Mouse (Mus musculus) CH12.LX (cell line): Measurements from ENCODE around the gene Gsta4. TPM values are rescaled to one million over a fixed set of nuclear protein-coding genes. Genes with fewer than 3 reads are reported as not detected.
A peak's percentile ranks its signal among the peaks of the same experiment; 100 is the strongest.

Experiments
- DNase-seq: peaks from one replicate; pipeline ENCODE4 v3.0.0-alpha.2; 2013; ENCODE audit errors: extremely low read depth
- H3K27ac ChIP-seq: 2 replicates; pipeline ENCODE4 v1.5.1; 2012; ENCODE audit warnings: low read depth, mild to moderate bottlenecking, control low read depth, moderate library complexity; ENCODE audit not compliant: insufficient read depth
- H3K27me3 ChIP-seq: replicated peaks from 2 replicates; pipeline ENCODE3; 2012; ENCODE audit warnings: inconsistent platforms
- H3K36me3 ChIP-seq, 2 experiments: replicated peaks in 1 of 2; 2 replicates each; pipeline versions ENCODE3 to v1.6.1; 2012; ENCODE audit warnings: inconsistent platforms in 1 of 2, low read length in 1 of 2, mild to moderate bottlenecking in 1 of 2, mixed read lengths in 1 of 2, moderate library complexity in 1 of 2; ENCODE audit not compliant: control insufficient read depth in 1 of 2, insufficient read depth in 1 of 2
- H3K4me1 ChIP-seq, 2 experiments: 2 replicates each; pipeline ENCODE4 v1.6.1; 2012; ENCODE audit warnings: inconsistent platforms in 1 of 2, moderate library complexity in 1 of 2; ENCODE audit not compliant: insufficient read depth in 2 of 2, control insufficient read depth in 1 of 2
- H3K4me2 ChIP-seq: 2 replicates; pipeline ENCODE4 v1.6.1; 2012; ENCODE audit warnings: low read depth, mild to moderate bottlenecking, control low read depth; ENCODE audit not compliant: poor library complexity, insufficient read depth, severe bottlenecking
- H3K4me3 ChIP-seq, 3 experiments: fragments of 150-350 bp in 1 of 3; sonication (generic) in 1 of 3; replicated peaks in 1 of 3; 2 replicates each; pipeline versions ENCODE3 to v1.5.1; 2011 to 2012; ENCODE audit warnings: low read depth in 2 of 3, low read length in 2 of 3, mild to moderate bottlenecking in 2 of 3, moderate library complexity in 2 of 3, control low read depth in 1 of 3, improper control_type of control experiment in 1 of 3, inconsistent platforms in 1 of 3, mixed read lengths in 1 of 3; ENCODE audit not compliant: poor library complexity in 1 of 3
- H3K79me2 ChIP-seq: replicated peaks from 2 replicates; pipeline ENCODE4 v1.6.1; 2012; ENCODE audit warnings: mild to moderate bottlenecking, moderate library complexity; ENCODE audit not compliant: control insufficient read depth, poor library complexity, insufficient read depth, severe bottlenecking; ENCODE audit errors: extremely low read depth
- H3K9ac ChIP-seq: 2 replicates; pipeline ENCODE4 v1.6.1; 2012; ENCODE audit warnings: low read depth, mild to moderate bottlenecking, control low read depth, moderate library complexity; ENCODE audit not compliant: insufficient read depth
- H3K9me3 ChIP-seq: replicated peaks from 2 replicates; pipeline ENCODE3; 2012; ENCODE audit warnings: low read length, inconsistent platforms, mixed read lengths
- BHLHE40 ChIP-seq: IDR thresholded peaks from 2 replicates; pipeline ENCODE4 v1.6.1; 2011; ENCODE audit warnings: mild to moderate bottlenecking, low read depth, low read length, improper control_type of control experiment
- CHD2 ChIP-seq: IDR thresholded peaks from 2 replicates; pipeline ENCODE4 v1.6.1; 2011; ENCODE audit warnings: low read length, improper control_type of control experiment
- CTCF ChIP-seq, 2 experiments: IDR thresholded peaks in 1 of 2; conservative IDR thresholded peaks in 1 of 2; 2 replicates each; pipeline ENCODE4 v1.5.1; 2011 to 2012; ENCODE audit warnings: low read depth in 2 of 2, low read length in 2 of 2, improper control_type of control experiment in 1 of 2, inconsistent platforms in 1 of 2, mild to moderate bottlenecking in 1 of 2, moderate library complexity in 1 of 2
- GABPA ChIP-seq: IDR thresholded peaks from 2 replicates; pipeline ENCODE4 v1.6.1; 2012; ENCODE audit warnings: low read depth, low read length, improper control_type of control experiment, inconsistent platforms; ENCODE audit not compliant: insufficient replicate concordance
- HCFC1 ChIP-seq: IDR thresholded peaks from 2 replicates; pipeline ENCODE4 v1.6.1; 2012; ENCODE audit warnings: low read depth, mild to moderate bottlenecking, inconsistent platforms, low read length, improper control_type of control experiment
- JUN ChIP-seq: IDR thresholded peaks from 2 replicates; pipeline ENCODE4 v1.6.1; 2011; ENCODE audit warnings: low read depth, mild to moderate bottlenecking, low read length, improper control_type of control experiment, moderate library complexity; ENCODE audit not compliant: insufficient read depth
- MAFK ChIP-seq: IDR thresholded peaks from 2 replicates; pipeline ENCODE4 v1.6.1; 2011; ENCODE audit warnings: low read length, improper control_type of control experiment; ENCODE audit not compliant: insufficient replicate concordance
- MAZ ChIP-seq: IDR thresholded peaks from 2 replicates; pipeline ENCODE4 v1.6.1; 2012; ENCODE audit warnings: low read depth, mild to moderate bottlenecking, inconsistent platforms, low read length, improper control_type of control experiment, moderate library complexity
- MEF2A ChIP-seq: IDR thresholded peaks from 2 replicates; pipeline ENCODE4 v1.6.1; 2014; ENCODE audit warnings: low read depth, mild to moderate bottlenecking, inconsistent platforms, low read length, improper control_type of control experiment, borderline replicate concordance
- MXI1 ChIP-seq: IDR thresholded peaks from 2 replicates; pipeline ENCODE4 v1.6.1; 2011; ENCODE audit warnings: mild to moderate bottlenecking, low read depth, low read length, improper control_type of control experiment
- NELFE ChIP-seq: IDR thresholded peaks from 2 replicates; pipeline ENCODE4 v1.6.1; 2011; ENCODE audit warnings: low read depth, low read length, improper control_type of control experiment
- PAX5 ChIP-seq: IDR thresholded peaks from 2 replicates; pipeline ENCODE4 v1.6.1; 2012; ENCODE audit warnings: low read length, inconsistent platforms, mixed read lengths
- POLR2A ChIP-seq: IDR thresholded peaks from 2 replicates; pipeline ENCODE4 v1.6.1; 2011; ENCODE audit warnings: low read depth, mild to moderate bottlenecking, improper control_type of control experiment, low read length
- POLR2AphosphoS2 ChIP-seq: IDR thresholded peaks from 2 replicates; pipeline ENCODE4 v1.6.1; 2011; ENCODE audit warnings: low read depth, low read length, improper control_type of control experiment
- RAD21 ChIP-seq: IDR thresholded peaks from 2 replicates; pipeline ENCODE4 v1.6.1; 2011; ENCODE audit warnings: low read depth, mild to moderate bottlenecking, low read length, improper control_type of control experiment, moderate library complexity
- RCOR1 ChIP-seq: conservative IDR thresholded peaks from 2 replicates; pipeline ENCODE4 v1.6.1; 2012; ENCODE audit warnings: low read depth, mild to moderate bottlenecking, inconsistent platforms, low read length, improper control_type of control experiment
- SIN3A ChIP-seq: IDR thresholded peaks from 2 replicates; pipeline ENCODE4 v1.6.1; 2012; ENCODE audit warnings: low read length, improper control_type of control experiment, inconsistent platforms
- SMC3 ChIP-seq: IDR thresholded peaks from 2 replicates; pipeline ENCODE4 v1.6.1; 2011; ENCODE audit warnings: low read depth, low read length, improper control_type of control experiment
- TCF12 ChIP-seq: IDR thresholded peaks from 2 replicates; pipeline ENCODE4 v1.6.1; 2014; ENCODE audit warnings: low read depth, mild to moderate bottlenecking, inconsistent platforms, low read length, improper control_type of control experiment
- USF2 ChIP-seq: conservative IDR thresholded peaks from 2 replicates; pipeline ENCODE4 v1.6.1; 2011; ENCODE audit warnings: low read depth, low read length, improper control_type of control experiment
- ZC3H11A ChIP-seq: IDR thresholded peaks from 2 replicates; pipeline ENCODE4 v1.6.1; 2012; ENCODE audit warnings: low read depth, mild to moderate bottlenecking, inconsistent platforms, low read length, improper control_type of control experiment
- ZKSCAN1 ChIP-seq: IDR thresholded peaks from 2 replicates; pipeline ENCODE4 v1.6.1; 2012; ENCODE audit warnings: low read depth, inconsistent platforms, low read length, improper control_type of control experiment, borderline replicate concordance
- ZMIZ1 ChIP-seq: IDR thresholded peaks from 2 replicates; pipeline ENCODE4 v1.6.1; 2012; ENCODE audit warnings: low read depth, mild to moderate bottlenecking, inconsistent platforms, low read length, improper control_type of control experiment
- dilution Hi-C: fragments of 300-500 bp; cut with MboI; formaldehyde crosslinking; loops from 2 replicates; pipeline ENCODE4 v1.14.3; 2020; ENCODE audit warnings: low sequenced_read_pairs; ENCODE audit not compliant: extremely low pct_unique_long_range_greater_than_20kb, extremely low pct_ligation_motif_present
- in situ Hi-C: fragments of 300-500 bp; cut with MboI; formaldehyde crosslinking; loops from 3 replicates; pipeline ENCODE4 v1.14.3; 2019; ENCODE audit warnings: low sequenced_read_pairs, low pct_ligation_motif_present, low pct_unique_long_range_greater_than_20kb, mixed read lengths
- polyA plus RNA-seq: library from polyadenylated mRNA; unstranded; fragments of >175 nt; gene quantifications from 2 replicates; pipeline ENCODE4 v1.2.1, GENCODE M21; 2012; ENCODE audit warnings: low read depth; ENCODE audit not compliant: insufficient read length
- total RNA-seq, 2 experiments: library from RNA; depleted of rRNA; stranded (reverse); fragments of 300-350 nt in 1 of 2; fragments of >200 nt in 1 of 2; gene quantifications; 2 replicates each; pipeline ENCODE4 v1.2.3; 2012 to 2014

The Gsta4 gene
- total and polyA plus RNA-seq, 3 experiments, result 0.47 to 0.85 TPM; not detected in 1

GRCm38 (mm10) chr9:78176831-78177230 is 5.7 kb upstream of the Gsta4 start:
- peaks cover 3% of the 10 kb centered on the region for H3K9me3 ChIP-seq
- dilution Hi-C loops, result no loop called here
- no peaks in the 10 kb centered on the region for H3K36me3 ChIP-seq
- no peak overlapping the region for H3K27ac ChIP-seq
- in situ Hi-C loops, result no loop called here
- H3K79me2 ChIP-seq, result no peaks in the 10 kb centered on the region
- peak overlapping the region; percentile 81 for H3K4me2 ChIP-seq
- no peaks in the 10 kb centered on the region for H3K27me3 ChIP-seq
- H3K4me3 ChIP-seq, result peak overlapping the region; percentile 35 to 75 (median 72)
- no peak for TF ChIP-seq MAFK
- no peak for TF ChIP-seq RAD21
- TF ChIP-seq ZMIZ1, result no peak
- TF ChIP-seq JUN, result no peak
- no peak for TF ChIP-seq SMC3
- no peak for TF ChIP-seq NELFE
- no peak for TF ChIP-seq SIN3A
- TF ChIP-seq MXI1, result no peak
- TF ChIP-seq POLR2AphosphoS2, result no peak
- TF ChIP-seq CTCF (conservative IDR thresholded peaks at IDR 0.05 in 1 of 2, IDR thresholded peaks at IDR 0.05 in 1 of 2; ENCODE audit: low read depth in 2 of 2, low read length in 2 of 2), result no peak
- no peak for TF ChIP-seq BHLHE40
- TF ChIP-seq ZKSCAN1, result no peak
- no peak for TF ChIP-seq CHD2
- TF ChIP-seq USF2, result no peak
- TF ChIP-seq MEF2A, result no peak
- TF ChIP-seq MAZ, result no peak
- TF ChIP-seq PAX5, result no peak
- TF ChIP-seq RCOR1, result no peak
- no peak for TF ChIP-seq HCFC1
- DNase-seq, result no peak
- peak overlapping the region; percentile 53 for H3K9ac ChIP-seq
- H3K4me1 ChIP-seq, result peaks cover 3 to 9% of the 10 kb centered on the region in 2 experiments; a peak in 3 of 4 replicates

GRCm38 (mm10) chr9:78178197-78178596 is 4.4 kb upstream of the Gsta4 start:
- Histone ChIP-seq H3K4me2 (no peak overlapping the region), H3K9me3 (no peaks in the 10 kb centered on the region), H3K27ac (no peak overlapping the region), H3K27me3 (no peaks in the 10 kb centered on the region), H3K79me2 (no peaks in the 10 kb centered on the region), H3K4me3 (no peak overlapping the region), H3K36me3 (no peaks in the 10 kb centered on the region), H3K4me1 (peaks cover 3 to 9% of the 10 kb centered on the region in 2 experiments; a peak in 3 of 4 replicates)
- no peak for DNase-seq
- in situ Hi-C loops, result no loop called here
- dilution Hi-C loops, result no loop called here
- TF ChIP-seq PAX5 (no peak), GABPA (no peak), TCF12 (no peak), SMC3 (no peak), ZC3H11A (no peak), POLR2A (no peak), RCOR1 (no peak), USF2 (no peak), MAFK (no peak)
- TF ChIP-seq, all 38 proteins: peak for 0
- H3K9ac ChIP-seq, result no peak overlapping the region
